Mouse (Mus musculus) hindbrain, embryonic 11.5 days (tissue): ENCODE measurements around the gene Rnf20. TPM values are rescaled to one million over a fixed set of nuclear protein-coding genes. Genes with fewer than 3 reads are reported as not detected.

ENCODE experiments used
- ATAC-seq: fragments of 200-750 bp; cut with Nextera tagmentation; 2 replicates; pipeline ENCODE4 v1.8.0; 2017; ENCODE audit warnings: mild to moderate bottlenecking, moderate TSS enrichment, moderate library complexity; ENCODE audit not compliant: low FRiP score
- DNase-seq: peaks from one replicate; pipeline ENCODE4 v3.0.0-alpha.2; 2015; ENCODE audit warnings: low spot score
- H3K27ac ChIP-seq: fragments of 300-500 bp; sonication (generic); 2 replicates; pipeline ENCODE4 v1.5.1; 2014; ENCODE audit warnings: mild to moderate bottlenecking, low read depth, low read length
- H3K27me3 ChIP-seq: fragments of 300-500 bp; sonication (generic); 2 replicates; pipeline ENCODE4 v1.6.1; 2014; ENCODE audit warnings: mild to moderate bottlenecking, low read length, moderate library complexity, mixed read lengths; ENCODE audit not compliant: control insufficient read depth, insufficient read depth
- H3K36me3 ChIP-seq: fragments of 300-500 bp; sonication (generic); 2 replicates; pipeline ENCODE4 v1.6.1; 2014; ENCODE audit warnings: mild to moderate bottlenecking, low read length, moderate library complexity, mixed read lengths; ENCODE audit not compliant: control insufficient read depth, insufficient read depth
- H3K4me1 ChIP-seq: fragments of 300-500 bp; sonication (generic); replicated peaks from 2 replicates; pipeline ENCODE4 v1.6.1; 2014; ENCODE audit warnings: low read length, mixed read lengths; ENCODE audit not compliant: control insufficient read depth, insufficient read depth
- H3K4me2 ChIP-seq: fragments of 300-500 bp; sonication (generic); replicated peaks from 2 replicates; pipeline ENCODE4 v1.6.1; 2014; ENCODE audit warnings: mild to moderate bottlenecking, low read depth, low read length
- H3K4me3 ChIP-seq: fragments of 300-500 bp; sonication (generic); 2 replicates; pipeline ENCODE4 v1.5.1; 2014; ENCODE audit warnings: low read depth, low read length
- H3K9ac ChIP-seq: fragments of 300-500 bp; sonication (generic); 2 replicates; pipeline ENCODE4 v1.6.1; 2014; ENCODE audit warnings: low read depth, low read length
- H3K9me3 ChIP-seq: fragments of 300-500 bp; sonication (generic); 2 replicates; pipeline ENCODE4 v1.6.1; 2016; ENCODE audit warnings: low read length; ENCODE audit not compliant: control insufficient read depth
- WGBS: fragments of 180-500 bp; shearing (Covaris S2); extraction: QIAGEN DNeasy Blood & Tissue Kit; methylation state at CpG from one replicate; pipeline ENCODE4 v1.1.7; 2014; 5-methylcytosine and 5-hydroxymethylcytosine counted together
- polyA plus RNA-seq: library from polyadenylated mRNA; unstranded; fragments of >200 nt; fragmentation: Nextera tagmentation; extraction: Ambion mirVana; gene quantifications from 2 replicates; pipeline ENCODE4 v1.2.1, GENCODE M21; 2014

Gene Rnf20
- polyA plus RNA-seq, 1 experiment from 2014 or later, result 78.5 TPM

- no peaks in the 10 kb centered on the region for H3K27me3 ChIP-seq
- no peak overlapping the region for H3K27ac ChIP-seq
- no peaks in the 10 kb centered on the region for H3K4me1 ChIP-seq
- H3K9ac ChIP-seq, result no peak overlapping the region
- H3K4me2 ChIP-seq, result no peak overlapping the region
- H3K36me3 ChIP-seq, result no peaks in the 10 kb centered on the region
- WGBS, result 86% methylated on average over 5 of the region's 5 CpGs
- H3K9me3 ChIP-seq, result no peaks in the 10 kb centered on the region
- ATAC-seq, result no peak
- DNase-seq, result no peak
- no peak overlapping the region for H3K4me3 ChIP-seq
Measured at GRCm38 (mm10) chr4:49628941-49629340, 2.9 kb upstream of the Rnf20 start.

- Histone ChIP-seq H3K9me3 (no peaks in the 10 kb centered on the region), H3K4me3 (peak overlapping the region; percentile 80), H3K27ac (peak overlapping the region; percentile 67; the same call in 1 of the 2 replicates), H3K27me3 (no peaks in the 10 kb centered on the region), H3K9ac (peak overlapping the region; percentile 83), H3K36me3 (no peaks in the 10 kb centered on the region), H3K4me2 (peak overlapping the region; percentile 51), H3K4me1 (no peaks in the 10 kb centered on the region)
- WGBS, result under 1% methylated on average over 30 of the region's 30 CpGs
- DNase-seq, result no peak
- peak; percentile 84; the same call in 1 of the 2 replicates for ATAC-seq
Measured at GRCm38 (mm10) chr4:49632139-49632481, 304 bp downstream of the Rnf20 start.

GRCm38 (mm10) chr4:49637821-49638220, 6.0 kb downstream of the Rnf20 start:
- no peak overlapping the region for H3K9ac ChIP-seq
- WGBS, result 95% methylated on average over 11 of the region's 11 CpGs
- H3K4me1 ChIP-seq, result no peaks in the 10 kb centered on the region
- DNase-seq (no peak), ATAC-seq (no peak)
- no peak overlapping the region for H3K4me3 ChIP-seq
- no peaks in the 10 kb centered on the region for H3K27me3 ChIP-seq
- H3K27ac ChIP-seq, result no peak overlapping the region
- no peaks in the 10 kb centered on the region for H3K9me3 ChIP-seq
- H3K4me2 ChIP-seq, result no peak overlapping the region
- 0 out of 2 replicates have a peak, but pooled peaks cover 2% of the 10 kb centered on the region for H3K36me3 ChIP-seq

GRCm38 (mm10) chr4:49639913-49640312, 8.1 kb downstream of the Rnf20 start:
- H3K4me2 ChIP-seq, result no peak overlapping the region
- DNase-seq, result no peak
- H3K9me3 ChIP-seq, result no peaks in the 10 kb centered on the region
- no peak overlapping the region for H3K9ac ChIP-seq
- H3K36me3 ChIP-seq, result 0 out of 2 replicates have a peak, but pooled peaks cover 2% of the 10 kb centered on the region
- ATAC-seq, result no peak
- H3K27me3 ChIP-seq, result no peaks in the 10 kb centered on the region
- no peaks in the 10 kb centered on the region for H3K4me1 ChIP-seq
- H3K27ac ChIP-seq, result no peak overlapping the region
- no peak overlapping the region for H3K4me3 ChIP-seq
- WGBS, result 80% methylated on average over 2 of the region's 2 CpGs

GRCm38 (mm10) chr4:49659421-49659820, 27.6 kb downstream of the Rnf20 start:
- peaks cover 5% of the 10 kb centered on the region for H3K36me3 ChIP-seq
- DNase-seq (no peak), ATAC-seq (no peak)
- no peaks in the 10 kb centered on the region for H3K27me3 ChIP-seq
- no peak overlapping the region for H3K4me3 ChIP-seq
- H3K9me3 ChIP-seq, result no peaks in the 10 kb centered on the region
- H3K27ac ChIP-seq, result no peak overlapping the region
- H3K9ac ChIP-seq, result no peak overlapping the region
- no peaks in the 10 kb centered on the region for H3K4me1 ChIP-seq
- WGBS, result 92% methylated on average over 1 of the region's 1 CpGs
- H3K4me2 ChIP-seq, result no peak overlapping the region

GRCm38 (mm10) chr4:49661664-49662063, 29.9 kb downstream of the Rnf20 start:
- Histone ChIP-seq H3K27ac (no peak overlapping the region), H3K4me2 (no peak overlapping the region), H3K27me3 (no peaks in the 10 kb centered on the region), H3K4me3 (no peak overlapping the region), H3K36me3 (peaks cover 3% of the 10 kb centered on the region; the same call in 1 of the 2 replicates), H3K9me3 (no peaks in the 10 kb centered on the region), H3K4me1 (no peaks in the 10 kb centered on the region), H3K9ac (no peak overlapping the region)
- ATAC-seq (no peak), DNase-seq (no peak)
- WGBS, result 96% methylated on average over 9 of the region's 9 CpGs

- DNase-seq (no peak), ATAC-seq (no peak)
- no peak overlapping the region for H3K27ac ChIP-seq
- peaks cover 3% of the 10 kb centered on the region; the same call in 1 of the 2 replicates for H3K36me3 ChIP-seq
- H3K4me2 ChIP-seq, result no peak overlapping the region
- no peaks in the 10 kb centered on the region for H3K9me3 ChIP-seq
- WGBS, result 88% methylated on average over 4 of the region's 4 CpGs
- H3K4me1 ChIP-seq, result no peaks in the 10 kb centered on the region
- no peak overlapping the region for H3K4me3 ChIP-seq
- H3K9ac ChIP-seq, result no peak overlapping the region
- no peaks in the 10 kb centered on the region for H3K27me3 ChIP-seq
Measured at GRCm38 (mm10) chr4:49662231-49662630, 30.4 kb downstream of the Rnf20 start.

- no peak overlapping the region for H3K4me2 ChIP-seq
- DNase-seq (no peak), ATAC-seq (no peak)
- H3K9ac ChIP-seq, result no peak overlapping the region
- no peak overlapping the region for H3K4me3 ChIP-seq
- no peaks in the 10 kb centered on the region for H3K27me3 ChIP-seq
- no peak overlapping the region for H3K27ac ChIP-seq
- no peaks in the 10 kb centered on the region for H3K36me3 ChIP-seq
- H3K9me3 ChIP-seq, result no peaks in the 10 kb centered on the region
- no peaks in the 10 kb centered on the region for H3K4me1 ChIP-seq
- WGBS, result 84% methylated on average over 5 of the region's 5 CpGs
Measured at GRCm38 (mm10) chr4:49664850-49665249, 33.0 kb downstream of the Rnf20 start.

- Histone ChIP-seq H3K4me1 (no peaks in the 10 kb centered on the region), H3K27ac (no peak overlapping the region), H3K4me3 (no peak overlapping the region), H3K9me3 (no peaks in the 10 kb centered on the region), H3K9ac (no peak overlapping the region), H3K4me2 (no peak overlapping the region), H3K27me3 (no peaks in the 10 kb centered on the region), H3K36me3 (no peaks in the 10 kb centered on the region)
- ATAC-seq (no peak), DNase-seq (no peak)
- WGBS, result 89% methylated on average over 6 of the region's 6 CpGs
Measured at GRCm38 (mm10) chr4:49676071-49676470, 44.3 kb downstream of the Rnf20 start.
